Mouse (Mus musculus) forebrain, postnatal 0 days (tissue): ENCODE measurements around the gene Cxadr. TPM values are rescaled to one million over a fixed set of nuclear protein-coding genes. Genes with fewer than 3 reads are reported as not detected.

ENCODE experiments used
- ATAC-seq: fragments of 200-750 bp; cut with Nextera tagmentation; 2 replicates; pipeline ENCODE4 v1.8.0; 2017; ENCODE audit warnings: mild to moderate bottlenecking, moderate library complexity
- DNase-seq: peaks from one replicate; pipeline ENCODE4 v3.0.0-alpha.2; 2015
- H3K27ac ChIP-seq: fragments of 300-500 bp; sonication (generic); 2 replicates; pipeline ENCODE4 v1.5.1; 2014; ENCODE audit warnings: low read depth, mild to moderate bottlenecking, antibody characterized with exemption, low read length, moderate library complexity, mixed read lengths
- H3K27me3 ChIP-seq: fragments of 300-500 bp; sonication (generic); 2 replicates; pipeline ENCODE4 v1.6.1; 2014; ENCODE audit warnings: mild to moderate bottlenecking, low read length, mixed read lengths; ENCODE audit not compliant: insufficient read depth
- H3K36me3 ChIP-seq: fragments of 300-500 bp; sonication (generic); 2 replicates; pipeline ENCODE4 v1.6.1; 2014; ENCODE audit warnings: mild to moderate bottlenecking, moderate library complexity; ENCODE audit not compliant: insufficient read depth
- H3K4me1 ChIP-seq: fragments of 300-500 bp; sonication (generic); 2 replicates; pipeline ENCODE4 v1.6.1; 2014; ENCODE audit warnings: antibody characterized with exemption; ENCODE audit not compliant: insufficient read depth
- H3K4me2 ChIP-seq: fragments of 300-500 bp; sonication (generic); 2 replicates; pipeline ENCODE4 v1.6.1; 2014; ENCODE audit warnings: low read depth, mild to moderate bottlenecking, moderate library complexity
- H3K4me3 ChIP-seq: fragments of 300-500 bp; sonication (generic); 2 replicates; pipeline ENCODE4 v1.5.1; 2014; ENCODE audit warnings: low read depth, low read length, mixed read lengths
- H3K9ac ChIP-seq: fragments of 300-500 bp; sonication (generic); 2 replicates; pipeline ENCODE4 v1.6.1; 2014; ENCODE audit warnings: mild to moderate bottlenecking
- H3K9me3 ChIP-seq: fragments of 300-500 bp; sonication (generic); 2 replicates; pipeline ENCODE4 v1.6.1; 2016; ENCODE audit warnings: low read length
- CTCF ChIP-seq: sonication (generic); IDR thresholded peaks from 2 replicates; pipeline ENCODE4 v1.5.1; 2016; ENCODE audit warnings: antibody characterized with exemption, control low read depth, low read depth
- WGBS: fragments of 180-500 bp; shearing (Covaris S2); extraction: QIAGEN DNeasy Blood & Tissue Kit; methylation state at CpG from one replicate; pipeline ENCODE4 v1.1.7; 2014; 5-methylcytosine and 5-hydroxymethylcytosine counted together
- polyA plus RNA-seq: library from polyadenylated mRNA; unstranded; fragments of >200 nt; fragmentation: Nextera tagmentation; extraction: Ambion mirVana; gene quantifications from 2 replicates; pipeline ENCODE4 v1.2.1, GENCODE M21; 2015
- total RNA-seq: library from RNA; depleted of rRNA; stranded (reverse); fragments of >200 nt; gene quantifications from 2 replicates; pipeline ENCODE4 v1.2.3, GENCODE M21; 2014

Cxadr gene
- total and polyA plus RNA-seq, 2 experiments from 2014 or later, result 156 to 396 TPM

DNA sequence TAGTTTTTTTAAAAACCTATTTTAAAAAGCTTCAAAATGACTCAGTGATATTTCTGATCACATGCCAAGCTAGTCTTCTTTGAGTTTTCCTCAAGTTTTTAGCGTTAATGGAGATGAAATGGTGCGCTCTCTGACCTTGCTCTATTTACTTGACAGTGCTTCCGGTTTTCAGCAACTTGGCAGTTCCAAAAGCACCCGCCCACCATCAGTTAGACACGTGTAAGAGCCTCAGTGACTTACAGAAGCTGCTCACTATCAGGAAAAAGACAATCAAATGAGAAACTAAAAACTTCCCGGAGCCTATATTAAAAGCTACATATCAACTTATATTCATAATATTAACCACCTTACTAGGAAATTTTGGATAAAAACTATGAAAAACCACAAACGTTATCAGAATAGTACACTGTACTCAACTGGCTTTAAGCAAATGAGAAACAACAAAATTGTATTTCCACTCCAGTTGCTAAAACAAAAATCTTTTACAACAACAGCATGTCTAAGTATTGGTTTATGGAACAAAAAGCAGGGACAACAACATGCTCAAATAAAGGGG is 70.3 kb downstream of the Cxadr start:
- no peak overlapping the region for H3K27ac ChIP-seq
- no peaks in the 10 kb centered on the region for H3K9me3 ChIP-seq
- no peak overlapping the region for H3K9ac ChIP-seq
- H3K4me1 ChIP-seq, result no peaks in the 10 kb centered on the region
- H3K27me3 ChIP-seq, result no peaks in the 10 kb centered on the region
- no peak for ATAC-seq
- no peak overlapping the region for H3K4me3 ChIP-seq
- TF ChIP-seq CTCF, result no peak
- 78% methylated on average over 7 of the region's 7 CpGs for WGBS
- no peak overlapping the region for H3K4me2 ChIP-seq
- H3K36me3 ChIP-seq, result no peaks in the 10 kb centered on the region
- DNase-seq, result no peak

DNA sequence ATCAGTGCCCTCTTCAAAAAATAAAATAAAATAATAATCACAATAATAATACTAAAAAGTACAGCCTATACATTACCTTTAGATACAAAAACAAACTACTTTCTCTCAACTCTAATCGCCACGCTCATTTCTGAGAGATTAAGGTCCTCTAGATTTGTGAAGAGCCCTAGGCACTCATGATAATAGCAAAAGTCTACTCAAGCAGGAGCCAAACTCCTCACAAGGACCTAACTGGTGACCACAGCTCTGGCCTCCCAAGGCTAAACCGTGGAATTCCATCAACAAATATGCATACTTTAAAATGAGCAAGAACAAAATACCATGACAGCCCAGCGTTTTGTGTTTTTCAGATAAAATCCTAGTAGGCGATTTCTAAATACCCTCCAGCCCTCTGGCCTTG is 71.5 kb downstream of the Cxadr start:
- Histone ChIP-seq H3K9me3 (no peaks in the 10 kb centered on the region), H3K4me2 (no peak overlapping the region), H3K27ac (no peak overlapping the region), H3K36me3 (no peaks in the 10 kb centered on the region), H3K4me1 (no peaks in the 10 kb centered on the region), H3K9ac (no peak overlapping the region), H3K27me3 (no peaks in the 10 kb centered on the region), H3K4me3 (no peak overlapping the region)
- WGBS, result 92% methylated on average over 5 of the region's 5 CpGs
- no peak for TF ChIP-seq CTCF
- ATAC-seq (no peak), DNase-seq (no peak)

DNA sequence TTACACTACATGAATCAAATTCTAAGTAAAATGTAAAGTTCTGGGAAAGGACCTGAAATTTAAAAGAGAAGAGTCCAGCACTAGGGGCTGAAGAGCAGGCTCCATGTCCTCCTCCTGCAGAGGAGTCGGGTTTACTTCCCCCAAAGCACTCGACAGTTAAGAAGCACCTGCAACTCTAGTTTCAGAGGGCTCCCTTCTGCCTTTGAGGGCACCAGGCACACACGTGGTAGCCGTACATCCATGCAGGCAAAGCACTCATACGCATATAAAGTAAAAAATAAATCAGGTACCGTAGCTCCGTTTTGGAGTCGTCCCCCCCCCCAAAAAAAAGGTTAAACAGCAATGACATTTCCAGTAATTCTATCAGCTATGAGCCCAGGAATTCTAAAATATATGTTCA is 72.5 kb downstream of the Cxadr start:
- Histone ChIP-seq H3K9me3 (no peaks in the 10 kb centered on the region), H3K27ac (no peak overlapping the region), H3K27me3 (no peaks in the 10 kb centered on the region), H3K36me3 (no peaks in the 10 kb centered on the region), H3K4me2 (no peak overlapping the region), H3K4me1 (no peaks in the 10 kb centered on the region), H3K4me3 (no peak overlapping the region), H3K9ac (no peak overlapping the region)
- DNase-seq, result no peak
- TF ChIP-seq CTCF, result no peak
- no peak for ATAC-seq
- 79% methylated on average over 8 of the region's 8 CpGs for WGBS

DNA sequence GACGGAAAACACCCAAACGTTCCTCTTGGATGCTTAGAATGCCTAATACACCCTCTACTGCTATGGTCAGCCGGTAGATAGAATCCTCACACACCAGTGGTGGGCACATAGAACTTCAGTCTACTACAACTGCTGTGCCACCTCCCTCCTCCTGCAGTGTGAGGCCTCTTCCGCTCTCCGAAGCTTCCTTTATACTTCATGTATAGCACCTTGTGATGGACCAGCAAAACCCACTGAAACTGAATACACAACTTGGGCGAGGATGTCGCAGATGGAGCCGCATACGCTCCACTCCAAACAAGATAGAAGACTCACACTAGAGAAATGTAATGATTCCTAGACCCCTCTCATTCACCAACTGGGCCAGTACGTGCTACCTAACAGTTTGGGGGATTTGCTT is 73.9 kb downstream of the Cxadr start:
- DNase-seq, result peak; percentile 29
- Histone ChIP-seq H3K27ac (no peak overlapping the region), H3K36me3 (no peaks in the 10 kb centered on the region), H3K9ac (peak overlapping the region; percentile 11; the same call in 1 of the 2 replicates), H3K4me3 (peak overlapping the region; percentile 87), H3K27me3 (no peaks in the 10 kb centered on the region), H3K4me1 (no peaks in the 10 kb centered on the region), H3K4me2 (peak overlapping the region; percentile 63), H3K9me3 (no peaks in the 10 kb centered on the region)
- WGBS, result 42% methylated on average over 10 of the region's 10 CpGs
- no peak for ATAC-seq
- TF ChIP-seq CTCF, result no peak

DNA sequence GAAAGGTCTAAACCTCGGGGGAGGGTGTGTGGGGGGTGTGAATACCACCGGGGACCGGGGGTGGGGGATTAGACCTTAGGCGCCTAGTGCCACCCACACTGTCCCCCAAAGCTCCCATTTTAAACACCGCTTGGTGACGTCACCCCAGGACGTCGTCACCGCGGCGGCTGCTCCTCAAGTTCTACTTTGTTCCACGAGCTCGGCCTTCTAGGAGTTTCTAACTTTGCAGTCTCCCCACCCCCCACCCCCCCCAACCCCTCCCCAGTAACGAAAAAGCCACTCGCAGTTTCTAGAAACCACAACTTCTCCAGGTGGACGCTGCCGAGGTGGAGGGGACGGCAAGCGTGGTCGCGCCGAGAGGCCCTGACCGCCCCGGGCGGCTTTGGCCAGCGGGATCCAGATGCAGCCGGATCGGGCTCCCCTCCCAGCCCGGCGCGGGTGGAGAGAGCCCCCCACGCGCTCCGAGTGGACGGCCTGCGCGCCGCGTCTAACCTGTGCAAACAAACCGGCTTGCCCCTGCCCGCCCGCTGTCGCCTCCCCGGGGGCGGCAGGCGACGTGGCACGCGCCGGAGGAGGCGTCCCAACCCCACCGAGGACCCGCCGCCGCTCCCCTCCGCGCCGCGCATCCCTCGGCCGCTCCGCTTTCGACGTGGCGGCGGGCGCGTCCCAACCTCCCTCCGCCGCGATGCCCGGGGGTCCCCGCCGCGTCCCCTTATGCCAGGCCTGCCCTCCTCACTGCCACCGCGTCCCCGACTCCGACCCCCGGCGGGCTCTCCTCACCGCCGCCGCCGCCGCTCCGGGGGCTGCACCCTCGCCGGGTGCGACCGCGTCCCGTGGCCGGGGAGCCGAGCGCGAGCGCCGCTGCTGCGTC is 74.8 kb downstream of the Cxadr start:
- DNase-seq (peak; percentile 46), ATAC-seq (peak; percentile 62)
- Histone ChIP-seq H3K27ac (peak overlapping the region; percentile 40; the same call in 1 of the 2 replicates), H3K9me3 (no peaks in the 10 kb centered on the region), H3K4me1 (no peaks in the 10 kb centered on the region), H3K4me2 (peak overlapping the region; percentile 63), H3K27me3 (no peaks in the 10 kb centered on the region), H3K9ac (peak overlapping the region; percentile 80), H3K4me3 (peak overlapping the region; percentile 87), H3K36me3 (no peaks in the 10 kb centered on the region)
- 4% methylated on average over 74 of the region's 100 CpGs for WGBS
- no peak for TF ChIP-seq CTCF

DNA sequence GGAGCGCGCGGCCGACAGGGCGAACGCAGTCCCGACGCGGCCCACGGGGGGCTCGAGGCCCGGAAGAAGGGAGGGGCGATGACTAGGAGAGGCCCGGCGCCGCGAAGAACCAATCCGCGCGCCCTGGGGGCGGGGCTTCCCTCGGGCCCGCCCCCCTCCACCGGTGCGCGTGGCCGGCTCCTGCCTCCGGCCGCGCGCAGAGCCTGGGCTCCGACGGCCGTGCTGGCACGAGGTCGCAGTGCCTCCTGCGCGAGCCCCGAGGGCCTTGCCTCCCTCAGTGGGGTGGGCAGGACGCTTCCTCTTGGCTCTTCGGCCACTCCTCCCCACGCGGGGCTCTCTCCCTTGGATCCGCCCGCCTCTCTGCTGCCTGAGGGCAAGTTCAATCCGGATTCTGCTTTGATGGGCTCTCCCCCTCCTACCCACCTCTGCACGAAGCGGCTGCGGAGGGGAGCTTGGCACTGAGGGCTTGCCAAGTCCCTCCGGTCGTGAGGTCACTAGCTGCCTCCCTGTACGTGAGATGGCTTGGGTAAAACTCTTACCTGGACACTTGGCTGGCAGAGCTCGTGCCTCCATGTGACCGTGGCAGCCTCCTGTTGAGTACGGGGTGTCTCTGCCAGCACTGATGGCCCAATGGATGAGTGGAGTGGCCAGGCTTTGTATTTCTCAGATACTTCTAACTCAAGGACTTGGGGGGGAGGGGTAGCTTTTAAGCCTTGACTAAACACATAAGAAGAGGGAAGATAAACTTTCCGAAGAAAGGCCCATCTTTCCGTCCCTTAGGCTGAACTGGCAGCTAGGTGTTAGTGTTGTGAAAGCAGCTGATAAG is 75.7 kb downstream of the Cxadr start, which contains the start of gene Btg3:
Btg3 (minus strand) TSS at position 448 of the 826 bp plus-strand sequence.
- Histone ChIP-seq H3K27ac (peak within 1 kb of the TSS; percentile 45), H3K36me3 (no peaks in the 10 kb centered on the region), H3K4me2 (peak within 1 kb of the TSS; percentile 63), H3K27me3 (no peaks in the 10 kb centered on the region), H3K4me3 (peak within 1 kb of the TSS; percentile 87), H3K9me3 (no peaks in the 10 kb centered on the region), H3K9ac (peak within 1 kb of the TSS; percentile 80), H3K4me1 (no peaks in the 10 kb centered on the region)
- ATAC-seq (peak; percentile 98), DNase-seq (peak; percentile 95)
- no peak for TF ChIP-seq CTCF
- 3% methylated on average over 46 of the region's 57 CpGs for whole genome bisulfite sequencing
